Mouse (Mus musculus) spleen, postnatal 36 days (tissue): ENCODE results near the gene Themis.

ENCODE experiments used
- DNase-seq, 2 experiments: peaks; one replicate each; pipeline ENCODE4 v3.0.0; 2022; ENCODE audit warnings: low spot score in 2 of 2, mixed read lengths in 1 of 2

The Themis gene

GRCm38 (mm10) chr10:28668261-28668660 is at the start of gene Themis:
Themis (plus strand) TSS chr10:28668360.
- DNase-seq = peak; percentile 45 to 52

GRCm38 (mm10) chr10:28619415-28619814 is 48.7 kb upstream of the Themis start:
- no peak for DNase-seq

GRCm38 (mm10) chr10:28636096-28636495 is 32.1 kb upstream of the Themis start:
- no peak for DNase-seq

GRCm38 (mm10) chr10:28641887-28642286 is 26.3 kb upstream of the Themis start:
- DNase-seq = no peak

GRCm38 (mm10) chr10:28647855-28648254 is 20.3 kb upstream of the Themis start:
- DNase-seq = no peak

GRCm38 (mm10) chr10:28649109-28649899 is 18.9 kb upstream of the Themis start:
- no peak for DNase-seq

GRCm38 (mm10) chr10:28649900-28650160 is 18.3 kb upstream of the Themis start:
- DNase-seq = no peak

GRCm38 (mm10) chr10:28651910-28652309 is 16.2 kb upstream of the Themis start:
- DNase-seq = no peak

GRCm38 (mm10) chr10:28654733-28655132 is 13.4 kb upstream of the Themis start:
- DNase-seq = no peak

- no peak for DNase-seq
Observed at GRCm38 (mm10) chr10:28665141-28665540, 3.0 kb upstream of the Themis start.

GRCm38 (mm10) chr10:28673931-28674330 is 5.8 kb downstream of the Themis start:
- no peak for DNase-seq

GRCm38 (mm10) chr10:28675337-28675736 is 7.2 kb downstream of the Themis start:
- DNase-seq = no peak

- no peak for DNase-seq
Observed at GRCm38 (mm10) chr10:28694981-28695380, 26.8 kb downstream of the Themis start.

- no peak for DNase-seq
Observed at GRCm38 (mm10) chr10:28696032-28696431, 27.9 kb downstream of the Themis start.

- no peak for DNase-seq
Observed at GRCm38 (mm10) chr10:28698175-28698574, 30.0 kb downstream of the Themis start.

- no peak for DNase-seq
Observed at GRCm38 (mm10) chr10:28721828-28722227, 53.7 kb downstream of the Themis start.

- no peak for DNase-seq
Observed at GRCm38 (mm10) chr10:28723266-28723665, 55.1 kb downstream of the Themis start.

- DNase-seq = no peak
Observed at GRCm38 (mm10) chr10:28730122-28730521, 62.0 kb downstream of the Themis start.

- DNase-seq = no peak
Observed at GRCm38 (mm10) chr10:28737953-28738352, 69.8 kb downstream of the Themis start.

- DNase-seq = no peak
Observed at GRCm38 (mm10) chr10:28746426-28746825, 78.3 kb downstream of the Themis start.

GRCm38 (mm10) chr10:28753321-28753720 is 85.2 kb downstream of the Themis start:
- no peak for DNase-seq

- DNase-seq = no peak
Observed at GRCm38 (mm10) chr10:28754927-28755326, 86.8 kb downstream of the Themis start.

- no peak for DNase-seq
Observed at GRCm38 (mm10) chr10:28776777-28777402, 108.7 kb downstream of the Themis start.

- no peak for DNase-seq
Observed at GRCm38 (mm10) chr10:28799469-28799868, 131.3 kb downstream of the Themis start.
